Mouse (Mus musculus) ovary, adult 2 months (tissue): Measurements from ENCODE around the gene Igfl3. TPM values are rescaled to one million over a fixed set of nuclear protein-coding genes. Genes with fewer than 3 reads are reported as not detected.

Experiments
- polyA plus RNA-seq: library from polyadenylated mRNA; depleted of rRNA; stranded (reverse); fragments of >200 nt; gene quantifications from 2 replicates; pipeline ENCODE4 v1.2.3, GENCODE M21; 2012; rRNA removed

The Igfl3 gene
- not detected in 2 replicates for polyA plus RNA-seq

DNA sequence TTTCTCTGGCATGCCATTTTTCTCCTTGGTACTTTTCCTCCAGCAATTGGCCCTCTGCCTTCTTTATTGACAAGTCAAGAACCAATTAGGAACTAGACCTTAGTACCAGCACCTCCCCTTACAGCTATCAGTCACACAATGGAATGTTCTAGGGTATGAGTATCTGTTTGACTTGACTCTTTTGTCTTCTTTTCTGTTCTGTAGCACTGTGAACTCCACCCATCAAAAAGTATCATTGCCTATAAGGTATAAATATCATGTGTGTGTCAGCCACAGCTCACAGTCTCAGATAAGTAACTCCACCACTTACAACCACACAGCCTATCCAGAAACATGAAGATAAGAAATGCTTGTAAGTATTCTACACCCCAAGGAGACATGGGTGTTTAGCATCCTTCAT, at the start of gene Igfl3:
Gene Igfl3 (plus strand): TSS at position 301 of the 400 bp plus-strand sequence.

Other genes starting within 250 kb of the Igfl3 start
- gene Ceacam11, start 204.4 kb upstream of the Igfl3 start, polyA plus RNA-seq: not detected in 2 replicates
- gene Ceacam13, start 166.6 kb upstream of the Igfl3 start, polyA plus RNA-seq: not detected in 2 replicates
- gene Ceacam12, start 110.6 kb upstream of the Igfl3 start, polyA plus RNA-seq: not detected in 2 replicates
- gene Mill1, start 68.9 kb downstream of the Igfl3 start, polyA plus RNA-seq: 0.08 TPM in 1 of 2 replicates, not detected in the other
- not detected in 2 replicates for gene Psg18, start 178.5 kb downstream of the Igfl3 start, polyA plus RNA-seq